Mouse (Mus musculus) cortical plate, adult 2 months (tissue): ENCODE results near the gene Whrn.

Experiments used
- CTCF ChIP-seq: fragments of 200-500 bp; IDR thresholded peaks from 2 replicates; pipeline ENCODE4 v1.5.1; 2011; ENCODE audit warnings: mild to moderate bottlenecking, control low read depth, low read length; ENCODE audit not compliant: insufficient read depth; ENCODE audit errors: extremely low read depth
- POLR2A ChIP-seq: fragments of 200-500 bp; IDR thresholded peaks from 2 replicates; pipeline ENCODE4 v1.6.1; 2011; ENCODE audit warnings: mild to moderate bottlenecking, low read length, control low read depth; ENCODE audit not compliant: insufficient read depth; ENCODE audit errors: extremely low read depth

- TF ChIP-seq POLR2A (no peak), CTCF (no peak)
These were observed 110.0 kb downstream of the Whrn start for GRCm38 (mm10) chr4:63385784-63386183.
